Mouse (Mus musculus): Measurements from ENCODE around the gene Tmem82. TPM values are rescaled to one million over a fixed set of nuclear protein-coding genes. Genes with fewer than 3 reads are reported as not detected.

The Tmem82 gene
- total RNA-seq, 1 experiment: 3.9 TPM

DNA sequence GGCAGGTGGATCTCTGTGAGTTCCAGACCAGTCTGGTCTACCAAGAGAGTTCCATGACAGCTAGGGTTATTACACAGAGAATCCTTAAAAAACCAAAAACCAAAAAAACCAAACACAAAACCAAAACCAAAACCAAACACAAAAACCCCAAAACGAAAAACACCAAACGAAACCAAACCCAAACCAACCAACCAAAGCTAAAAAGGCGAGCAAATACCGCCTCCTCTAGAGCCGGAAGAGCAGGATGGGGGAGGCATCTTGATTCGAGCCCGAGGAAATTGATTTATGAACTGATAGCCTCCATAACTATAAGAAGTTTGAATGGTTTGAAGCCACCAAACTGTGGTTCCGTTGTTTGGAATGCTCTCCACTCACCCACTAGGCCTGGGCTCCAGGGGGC lies 34.5 kb downstream of the Tmem82 start:
- Histone ChIP-seq H3K9me3 (ENCODE audit: control insufficient read depth, insufficient read depth, low read depth, low read length) (no peaks in the 10 kb centered on the region), H3K4me1 (ENCODE audit: control insufficient read depth in 2 of 2, insufficient read depth in 2 of 2, low read length in 2 of 2, poor library complexity in 1 of 2) (no peaks in the 10 kb centered on the region), H3K36me3 (ENCODE audit: control insufficient read depth, insufficient read depth, low read length, poor library complexity, severe bottlenecking) (peaks cover 60% of the 10 kb centered on the region), H3K27ac (ENCODE audit: insufficient read depth, low read depth, low read length, poor library complexity, severe bottlenecking) (no peak overlapping the region), H3K4me3 (ENCODE audit: insufficient read depth in 1 of 2, low read depth in 1 of 2, low read length in 2 of 2, poor library complexity in 1 of 2, severe bottlenecking in 1 of 2) (no peak overlapping the region), H3K9ac (ENCODE audit: insufficient read depth, low read depth, low read length, poor library complexity, severe bottlenecking) (no peak overlapping the region)
- in situ Hi-C loops (cut with MboI; ENCODE audit: low sequenced_read_pairs in 2 of 2, unreplicated experiment in 2 of 2): no loop called here
- TF ChIP-seq MAFK (IDR thresholded peaks at IDR 0.05; ENCODE audit: insufficient read depth, low read depth, low read length) (no peak), HCFC1 (IDR thresholded peaks at IDR 0.05; ENCODE audit: borderline replicate concordance, insufficient read depth, low read length) (no peak), ZC3H11A (IDR thresholded peaks at IDR 0.05; ENCODE audit: borderline replicate concordance, low read depth, low read length) (no peak), CHD2 (IDR thresholded peaks at IDR 0.05; ENCODE audit: low read depth, low read length) (no peak), ZNF384 (IDR thresholded peaks at IDR 0.05; ENCODE audit: low read depth, low read length) (no peak)
- no peak for DNase-seq (ENCODE audit: low read depth, low spot score)

DNA sequence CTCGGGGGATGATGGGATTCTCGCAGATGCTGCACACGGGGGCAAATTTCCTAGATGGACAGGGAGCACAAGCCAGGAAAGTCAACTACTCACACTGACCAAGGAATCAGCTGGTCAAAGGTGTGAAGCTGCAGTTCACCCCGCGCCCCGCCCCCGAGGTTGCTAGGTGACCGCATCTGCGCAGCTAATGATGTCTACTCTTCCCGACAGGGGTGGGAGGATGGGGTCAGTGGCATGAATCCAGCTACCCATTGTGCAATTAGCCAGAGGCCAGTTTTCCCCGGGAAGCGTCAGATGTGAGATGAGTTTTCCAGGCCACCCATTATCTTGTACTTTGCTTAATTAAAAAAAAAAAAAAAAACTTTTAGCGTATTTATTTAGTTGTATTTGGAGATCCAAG lies 37.4 kb downstream of the Tmem82 start:
- peaks cover 0 to 2% of the 10 kb centered on the region in 2 experiments; a peak in 1 of 4 replicates for H3K4me1 ChIP-seq (ENCODE audit: control insufficient read depth in 2 of 2, insufficient read depth in 2 of 2, low read length in 2 of 2, poor library complexity in 1 of 2)
- H3K27ac ChIP-seq (ENCODE audit: insufficient read depth, low read depth, low read length, poor library complexity, severe bottlenecking): no peak overlapping the region
- no peaks in the 10 kb centered on the region for H3K9me3 ChIP-seq (ENCODE audit: control insufficient read depth, insufficient read depth, low read depth, low read length)
- no peak overlapping the region for H3K4me3 ChIP-seq (ENCODE audit: insufficient read depth in 1 of 2, low read depth in 1 of 2, low read length in 2 of 2, poor library complexity in 1 of 2, severe bottlenecking in 1 of 2)
- TF ChIP-seq HCFC1 (IDR thresholded peaks at IDR 0.05; ENCODE audit: borderline replicate concordance, insufficient read depth, low read length): no peak
- no peak for TF ChIP-seq ZNF384 (IDR thresholded peaks at IDR 0.05; ENCODE audit: low read depth, low read length)
- no peak for TF ChIP-seq MAFK (IDR thresholded peaks at IDR 0.05; ENCODE audit: insufficient read depth, low read depth, low read length)
- TF ChIP-seq CHD2 (IDR thresholded peaks at IDR 0.05; ENCODE audit: low read depth, low read length): no peak
- TF ChIP-seq ZC3H11A (IDR thresholded peaks at IDR 0.05; ENCODE audit: borderline replicate concordance, low read depth, low read length): no peak
- no peak overlapping the region for H3K9ac ChIP-seq (ENCODE audit: insufficient read depth, low read depth, low read length, poor library complexity, severe bottlenecking)
- DNase-seq (ENCODE audit: low read depth, low spot score): no peak
- in situ Hi-C loops (cut with MboI; ENCODE audit: low sequenced_read_pairs in 2 of 2, unreplicated experiment in 2 of 2): no loop called here
- H3K36me3 ChIP-seq (ENCODE audit: control insufficient read depth, insufficient read depth, low read length, poor library complexity, severe bottlenecking): peaks cover 48% of the 10 kb centered on the region

DNA sequence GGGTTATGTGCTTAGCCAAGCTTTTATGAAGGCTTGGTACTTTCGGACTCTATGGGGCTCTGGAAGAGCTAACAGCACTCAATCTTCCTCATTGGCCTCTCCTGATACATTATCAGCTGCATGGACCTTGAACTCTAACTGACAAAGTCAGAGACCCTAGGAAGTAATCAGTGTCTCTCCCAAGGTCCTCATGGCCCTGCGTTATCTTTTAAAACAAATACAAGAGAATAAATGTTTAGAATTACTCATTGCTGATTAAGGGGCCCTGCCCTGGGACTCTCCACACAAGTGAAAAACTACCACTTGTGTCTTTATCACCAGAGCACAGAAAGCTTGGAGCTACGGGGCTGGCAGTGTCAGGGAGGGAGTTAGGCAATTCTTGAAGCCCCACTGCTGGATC lies 39.6 kb downstream of the Tmem82 start:
- in situ Hi-C loops (cut with MboI; ENCODE audit: low sequenced_read_pairs in 2 of 2, unreplicated experiment in 2 of 2): no loop called here
- Histone ChIP-seq H3K9ac (ENCODE audit: insufficient read depth, low read depth, low read length, poor library complexity, severe bottlenecking) (no peak overlapping the region), H3K4me3 (ENCODE audit: insufficient read depth in 1 of 2, low read depth in 1 of 2, low read length in 2 of 2, poor library complexity in 1 of 2, severe bottlenecking in 1 of 2) (no peak overlapping the region), H3K27ac (ENCODE audit: insufficient read depth, low read depth, low read length, poor library complexity, severe bottlenecking) (no peak overlapping the region), H3K36me3 (ENCODE audit: control insufficient read depth, insufficient read depth, low read length, poor library complexity, severe bottlenecking) (peaks cover 40% of the 10 kb centered on the region), H3K4me1 (ENCODE audit: control insufficient read depth in 2 of 2, insufficient read depth in 2 of 2, low read length in 2 of 2, poor library complexity in 1 of 2) (peaks cover 0 to 7% of the 10 kb centered on the region in 2 experiments; a peak in 1 of 4 replicates), H3K9me3 (ENCODE audit: control insufficient read depth, insufficient read depth, low read depth, low read length) (no peaks in the 10 kb centered on the region)
- no peak for DNase-seq (ENCODE audit: low read depth, low spot score)
- TF ChIP-seq MAFK (IDR thresholded peaks at IDR 0.05; ENCODE audit: insufficient read depth, low read depth, low read length) (no peak), ZC3H11A (IDR thresholded peaks at IDR 0.05; ENCODE audit: borderline replicate concordance, low read depth, low read length) (no peak), CHD2 (IDR thresholded peaks at IDR 0.05; ENCODE audit: low read depth, low read length) (no peak), HCFC1 (IDR thresholded peaks at IDR 0.05; ENCODE audit: borderline replicate concordance, insufficient read depth, low read length) (no peak), ZNF384 (IDR thresholded peaks at IDR 0.05; ENCODE audit: low read depth, low read length) (no peak)

DNA sequence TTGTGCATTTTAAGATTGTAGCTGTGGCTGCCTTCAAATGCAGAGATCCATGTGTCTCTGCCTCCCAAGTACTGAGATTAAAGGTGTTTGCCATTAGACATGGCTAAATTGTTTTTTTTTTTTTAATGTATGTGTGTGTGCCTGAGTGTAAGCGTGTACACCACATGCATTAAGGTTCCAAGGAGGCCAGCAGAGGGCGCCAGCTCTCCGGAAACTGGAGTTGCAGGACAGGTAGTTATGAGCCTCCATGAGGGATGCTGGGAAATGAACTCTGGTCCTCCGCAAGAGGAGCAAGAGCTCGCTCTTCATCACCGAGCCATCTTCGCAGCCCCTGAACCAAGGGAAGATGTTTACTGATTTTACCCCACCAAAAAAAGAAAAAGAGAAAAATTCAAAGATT lies 41.6 kb downstream of the Tmem82 start:
- Histone ChIP-seq H3K36me3 (ENCODE audit: control insufficient read depth, insufficient read depth, low read length, poor library complexity, severe bottlenecking) (peaks cover 26% of the 10 kb centered on the region), H3K4me1 (ENCODE audit: control insufficient read depth in 2 of 2, insufficient read depth in 2 of 2, low read length in 2 of 2, poor library complexity in 1 of 2) (peaks cover 7 to 20% of the 10 kb centered on the region in 2 experiments), H3K9me3 (ENCODE audit: control insufficient read depth, insufficient read depth, low read depth, low read length) (no peaks in the 10 kb centered on the region), H3K27ac (ENCODE audit: insufficient read depth, low read depth, low read length, poor library complexity, severe bottlenecking) (peak overlapping the region; percentile 59; the same call in 1 of the 2 replicates), H3K9ac (ENCODE audit: insufficient read depth, low read depth, low read length, poor library complexity, severe bottlenecking) (no peak overlapping the region; the same call in 1 of the 2 replicates), H3K4me3 (ENCODE audit: insufficient read depth in 1 of 2, low read depth in 1 of 2, low read length in 2 of 2, poor library complexity in 1 of 2, severe bottlenecking in 1 of 2) (no peak overlapping the region)
- TF ChIP-seq CHD2 (IDR thresholded peaks at IDR 0.05; ENCODE audit: low read depth, low read length) (no peak), ZNF384 (IDR thresholded peaks at IDR 0.05; ENCODE audit: low read depth, low read length) (peak; percentile 48; the same call in 1 of the 2 replicates)
- in situ Hi-C loops (cut with MboI; ENCODE audit: low sequenced_read_pairs in 2 of 2, unreplicated experiment in 2 of 2): no loop called here
- peak; percentile 91 for DNase-seq (ENCODE audit: low read depth, low spot score)

DNA sequence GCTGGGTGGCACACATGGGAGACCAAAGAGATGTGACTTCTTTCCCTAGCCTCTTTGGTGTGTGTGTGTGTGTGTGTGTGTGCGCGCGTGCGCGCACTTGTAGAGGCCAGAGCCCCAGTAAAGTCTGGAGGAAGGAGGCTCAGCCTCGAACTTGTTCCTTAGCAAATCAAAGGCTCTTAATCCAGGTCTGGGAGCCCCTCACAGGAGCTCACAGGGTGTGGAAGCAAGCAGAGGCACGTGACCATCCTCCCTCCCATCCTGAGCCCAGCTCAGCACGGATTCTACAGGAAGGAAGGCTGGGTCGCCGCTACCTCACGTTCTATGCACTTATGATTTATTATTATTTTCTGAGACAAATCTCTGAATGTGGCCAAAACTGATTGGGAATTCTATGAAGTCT lies 42.0 kb downstream of the Tmem82 start:
- in situ Hi-C loops (cut with MboI; ENCODE audit: low sequenced_read_pairs in 2 of 2, unreplicated experiment in 2 of 2): no loop called here
- Histone ChIP-seq H3K36me3 (ENCODE audit: control insufficient read depth, insufficient read depth, low read length, poor library complexity, severe bottlenecking) (peaks cover 25% of the 10 kb centered on the region), H3K9me3 (ENCODE audit: control insufficient read depth, insufficient read depth, low read depth, low read length) (no peaks in the 10 kb centered on the region), H3K4me1 (ENCODE audit: control insufficient read depth in 2 of 2, insufficient read depth in 2 of 2, low read length in 2 of 2, poor library complexity in 1 of 2) (peaks cover 8 to 23% of the 10 kb centered on the region in 2 experiments), H3K9ac (ENCODE audit: insufficient read depth, low read depth, low read length, poor library complexity, severe bottlenecking) (peak overlapping the region; percentile 59; the same call in 1 of the 2 replicates), H3K27ac (ENCODE audit: insufficient read depth, low read depth, low read length, poor library complexity, severe bottlenecking) (peak overlapping the region; percentile 59), H3K4me3 (ENCODE audit: insufficient read depth in 1 of 2, low read depth in 1 of 2, low read length in 2 of 2, poor library complexity in 1 of 2, severe bottlenecking in 1 of 2) (no peak overlapping the region)
- no peak for DNase-seq (ENCODE audit: low read depth, low spot score)
- TF ChIP-seq ZNF384 (IDR thresholded peaks at IDR 0.05; ENCODE audit: low read depth, low read length) (no peak), ZC3H11A (IDR thresholded peaks at IDR 0.05; ENCODE audit: borderline replicate concordance, low read depth, low read length) (no peak), CHD2 (IDR thresholded peaks at IDR 0.05; ENCODE audit: low read depth, low read length) (no peak), MAFK (IDR thresholded peaks at IDR 0.05; ENCODE audit: insufficient read depth, low read depth, low read length) (no peak), HCFC1 (IDR thresholded peaks at IDR 0.05; ENCODE audit: borderline replicate concordance, insufficient read depth, low read length) (no peak)
